Mouse (Mus musculus) forebrain, postnatal 0 days (tissue): ENCODE measurements at regions not wholly inside any gene's neighbourhood (a gene's known extent, or its start where the extent isn't known, plus 50 kb on each side); places are given as distances from the start of the nearest gene placed in this dataset.

Source experiments
- ATAC-seq: fragments of 200-750 bp; cut with Nextera tagmentation; 2 replicates; pipeline ENCODE4 v1.8.0; 2017; ENCODE audit warnings: mild to moderate bottlenecking, moderate library complexity
- DNase-seq: peaks from one replicate; pipeline ENCODE4 v3.0.0-alpha.2; 2015
- H3K27ac ChIP-seq: fragments of 300-500 bp; sonication (generic); 2 replicates; pipeline ENCODE4 v1.5.1; 2014; ENCODE audit warnings: low read depth, mild to moderate bottlenecking, antibody characterized with exemption, low read length, moderate library complexity, mixed read lengths
- H3K27me3 ChIP-seq: fragments of 300-500 bp; sonication (generic); 2 replicates; pipeline ENCODE4 v1.6.1; 2014; ENCODE audit warnings: mild to moderate bottlenecking, low read length, mixed read lengths; ENCODE audit not compliant: insufficient read depth
- H3K36me3 ChIP-seq: fragments of 300-500 bp; sonication (generic); 2 replicates; pipeline ENCODE4 v1.6.1; 2014; ENCODE audit warnings: mild to moderate bottlenecking, moderate library complexity; ENCODE audit not compliant: insufficient read depth
- H3K4me1 ChIP-seq: fragments of 300-500 bp; sonication (generic); 2 replicates; pipeline ENCODE4 v1.6.1; 2014; ENCODE audit warnings: antibody characterized with exemption; ENCODE audit not compliant: insufficient read depth
- H3K4me2 ChIP-seq: fragments of 300-500 bp; sonication (generic); 2 replicates; pipeline ENCODE4 v1.6.1; 2014; ENCODE audit warnings: low read depth, mild to moderate bottlenecking, moderate library complexity
- H3K4me3 ChIP-seq: fragments of 300-500 bp; sonication (generic); 2 replicates; pipeline ENCODE4 v1.5.1; 2014; ENCODE audit warnings: low read depth, low read length, mixed read lengths
- H3K9ac ChIP-seq: fragments of 300-500 bp; sonication (generic); 2 replicates; pipeline ENCODE4 v1.6.1; 2014; ENCODE audit warnings: mild to moderate bottlenecking
- H3K9me3 ChIP-seq: fragments of 300-500 bp; sonication (generic); 2 replicates; pipeline ENCODE4 v1.6.1; 2016; ENCODE audit warnings: low read length
- CTCF ChIP-seq: sonication (generic); IDR thresholded peaks from 2 replicates; pipeline ENCODE4 v1.5.1; 2016; ENCODE audit warnings: antibody characterized with exemption, control low read depth, low read depth
- WGBS: fragments of 180-500 bp; shearing (Covaris S2); extraction: QIAGEN DNeasy Blood & Tissue Kit; methylation state at CpG from one replicate; pipeline ENCODE4 v1.1.7; 2014; 5-methylcytosine and 5-hydroxymethylcytosine counted together

GRCm38 (mm10) chr7:136797780-136798435 lies 96.5 kb upstream of the Mgmt start:
- 45% methylated on average over 11 of the region's 11 CpGs for WGBS
- Histone ChIP-seq H3K27me3 (peaks cover 4% of the 10 kb centered on the region; the same call in 1 of the 2 replicates), H3K9me3 (no peaks in the 10 kb centered on the region), H3K27ac (no peak overlapping the region), H3K9ac (no peak overlapping the region), H3K4me1 (no peaks in the 10 kb centered on the region), H3K4me2 (no peak overlapping the region), H3K4me3 (no peak overlapping the region), H3K36me3 (no peaks in the 10 kb centered on the region)
- no peak for TF ChIP-seq CTCF
- no peak for DNase-seq
- no peak for ATAC-seq

GRCm38 (mm10) chr7:136798605-136799004 lies 95.8 kb upstream of the Mgmt start:
- no peak for TF ChIP-seq CTCF
- Histone ChIP-seq H3K4me1 (no peaks in the 10 kb centered on the region), H3K27ac (no peak overlapping the region), H3K4me3 (no peak overlapping the region), H3K4me2 (no peak overlapping the region), H3K36me3 (no peaks in the 10 kb centered on the region), H3K9me3 (no peaks in the 10 kb centered on the region), H3K9ac (no peak overlapping the region), H3K27me3 (peaks cover 4% of the 10 kb centered on the region; the same call in 1 of the 2 replicates)
- ATAC-seq = no peak
- DNase-seq = no peak
- WGBS = 87% methylated on average over 3 of the region's 3 CpGs

- DNase-seq (no peak), ATAC-seq (no peak)
- Histone ChIP-seq H3K4me1 (no peaks in the 10 kb centered on the region), H3K27me3 (no peaks in the 10 kb centered on the region), H3K9me3 (no peaks in the 10 kb centered on the region), H3K27ac (no peak overlapping the region), H3K9ac (no peak overlapping the region), H3K4me3 (no peak overlapping the region), H3K4me2 (no peak overlapping the region), H3K36me3 (no peaks in the 10 kb centered on the region)
- 91% methylated on average over 6 of the region's 6 CpGs for WGBS
- no peak for TF ChIP-seq CTCF
Observed at GRCm38 (mm10) chr7:136807101-136807500, 87.3 kb upstream of the Mgmt start.

GRCm38 (mm10) chr7:136807968-136808367 lies 86.4 kb upstream of the Mgmt start:
- DNase-seq (no peak), ATAC-seq (no peak)
- no peaks in the 10 kb centered on the region for H3K36me3 ChIP-seq
- H3K4me2 ChIP-seq = no peak overlapping the region
- no peaks in the 10 kb centered on the region for H3K4me1 ChIP-seq
- no peak overlapping the region for H3K27ac ChIP-seq
- TF ChIP-seq CTCF = no peak
- H3K9me3 ChIP-seq = no peaks in the 10 kb centered on the region
- H3K9ac ChIP-seq = no peak overlapping the region
- H3K4me3 ChIP-seq = no peak overlapping the region
- no peaks in the 10 kb centered on the region for H3K27me3 ChIP-seq

- Histone ChIP-seq H3K27ac (no peak overlapping the region), H3K9me3 (no peaks in the 10 kb centered on the region), H3K4me2 (no peak overlapping the region), H3K36me3 (no peaks in the 10 kb centered on the region), H3K4me3 (no peak overlapping the region), H3K4me1 (no peaks in the 10 kb centered on the region), H3K9ac (no peak overlapping the region), H3K27me3 (no peaks in the 10 kb centered on the region)
- WGBS = 86% methylated on average over 8 of the region's 8 CpGs
- no peak for DNase-seq
- ATAC-seq = no peak
- TF ChIP-seq CTCF = no peak
Observed at GRCm38 (mm10) chr7:136809576-136809975, 84.8 kb upstream of the Mgmt start.

- Histone ChIP-seq H3K4me3 (no peak overlapping the region), H3K27me3 (no peaks in the 10 kb centered on the region), H3K4me2 (no peak overlapping the region), H3K4me1 (no peaks in the 10 kb centered on the region), H3K9ac (no peak overlapping the region), H3K27ac (no peak overlapping the region), H3K36me3 (no peaks in the 10 kb centered on the region), H3K9me3 (no peaks in the 10 kb centered on the region)
- 82% methylated on average over 9 of the region's 9 CpGs for WGBS
- DNase-seq (no peak), ATAC-seq (no peak)
- TF ChIP-seq CTCF = no peak
Observed at GRCm38 (mm10) chr7:136813691-136814325, 80.6 kb upstream of the Mgmt start.

GRCm38 (mm10) chr7:136814751-136815150 lies 79.7 kb upstream of the Mgmt start:
- 89% methylated on average over 6 of the region's 6 CpGs for WGBS

More at GRCm38 (mm10) chr7:136814751-136815150, 79.7 kb upstream of the Mgmt start:
- ATAC-seq (no peak), DNase-seq (no peak)
- Histone ChIP-seq H3K9me3 (no peaks in the 10 kb centered on the region), H3K4me2 (no peak overlapping the region), H3K9ac (no peak overlapping the region), H3K36me3 (no peaks in the 10 kb centered on the region), H3K4me1 (no peaks in the 10 kb centered on the region), H3K27me3 (no peaks in the 10 kb centered on the region; the same call in 1 of the 2 replicates), H3K4me3 (no peak overlapping the region), H3K27ac (no peak overlapping the region)
- TF ChIP-seq CTCF = no peak
